Mouse (Mus musculus): ENCODE measurements at regions not wholly inside any gene's neighbourhood (a gene's known extent, or its start where the extent isn't known, plus 50 kb on each side); places are given as distances from the start of the nearest gene placed in this dataset.
A peak's percentile ranks its signal among the peaks of the same experiment; 100 is the strongest.

- no peak overlapping the region for H3K27ac ChIP-seq (ENCODE audit: low read depth)
- H3K27me3 ChIP-seq (ENCODE audit: insufficient read depth, low read length): no peaks in the 10 kb centered on the region
- ATAC-seq (ENCODE audit: insufficient read depth): no peak
- H3K4me3 ChIP-seq (ENCODE audit: low read depth, low read length): no peak overlapping the region
- H3K9me3 ChIP-seq (ENCODE audit: low read depth, low read length): no peaks in the 10 kb centered on the region
- no peak overlapping the region for H3K4me2 ChIP-seq
- no peaks in the 10 kb centered on the region for H3K36me3 ChIP-seq (ENCODE audit: insufficient read depth)
- WGBS: 72% methylated on average over 2 of the region's 2 CpGs
- H3K9ac ChIP-seq: no peak overlapping the region
- DNase-seq: no peak
- no peaks in the 10 kb centered on the region for H3K4me1 ChIP-seq (ENCODE audit: insufficient read depth)
- TF ChIP-seq CTCF (IDR thresholded peaks at IDR 0.05; ENCODE audit: low read depth): no peak
These were observed 313.2 kb upstream of the Dpyd start for GRCm38 (mm10) chr3:118248768-118249167.

GRCm38 (mm10) chr3:118275917-118276316 is 286.0 kb upstream of the Dpyd start:
- Histone ChIP-seq H3K27ac (ENCODE audit: low read depth) (no peak overlapping the region), H3K36me3 (ENCODE audit: insufficient read depth) (no peaks in the 10 kb centered on the region), H3K4me2 (no peak overlapping the region), H3K4me3 (ENCODE audit: low read depth, low read length) (no peak overlapping the region), H3K4me1 (ENCODE audit: insufficient read depth) (no peaks in the 10 kb centered on the region), H3K9me3 (ENCODE audit: low read depth, low read length) (no peaks in the 10 kb centered on the region), H3K27me3 (ENCODE audit: insufficient read depth, low read length) (no peaks in the 10 kb centered on the region), H3K9ac (no peak overlapping the region)
- DNase-seq: no peak
- no peak for TF ChIP-seq CTCF (IDR thresholded peaks at IDR 0.05; ENCODE audit: low read depth)
- no peak for ATAC-seq (ENCODE audit: insufficient read depth)

- Histone ChIP-seq H3K27me3 (ENCODE audit: insufficient read depth, low read length) (no peaks in the 10 kb centered on the region), H3K36me3 (ENCODE audit: insufficient read depth) (no peaks in the 10 kb centered on the region), H3K9ac (no peak overlapping the region), H3K27ac (ENCODE audit: low read depth) (no peak overlapping the region), H3K9me3 (ENCODE audit: low read depth, low read length) (no peaks in the 10 kb centered on the region), H3K4me3 (ENCODE audit: low read depth, low read length) (no peak overlapping the region), H3K4me1 (ENCODE audit: insufficient read depth) (no peaks in the 10 kb centered on the region), H3K4me2 (no peak overlapping the region)
- no peak for DNase-seq
- no peak for ATAC-seq (ENCODE audit: insufficient read depth)
- no peak for TF ChIP-seq CTCF (IDR thresholded peaks at IDR 0.05; ENCODE audit: low read depth)
- 67% methylated on average over 5 of the region's 5 CpGs for WGBS
These were observed 283.7 kb upstream of the Dpyd start for GRCm38 (mm10) chr3:118278274-118278673.

- Histone ChIP-seq H3K27ac (ENCODE audit: low read depth) (no peak overlapping the region), H3K36me3 (ENCODE audit: insufficient read depth) (no peaks in the 10 kb centered on the region), H3K4me3 (ENCODE audit: low read depth, low read length) (no peak overlapping the region), H3K9me3 (ENCODE audit: low read depth, low read length) (no peaks in the 10 kb centered on the region), H3K4me2 (no peak overlapping the region), H3K9ac (no peak overlapping the region), H3K27me3 (ENCODE audit: insufficient read depth, low read length) (no peaks in the 10 kb centered on the region), H3K4me1 (ENCODE audit: insufficient read depth) (no peaks in the 10 kb centered on the region)
- no peak for TF ChIP-seq CTCF (IDR thresholded peaks at IDR 0.05; ENCODE audit: low read depth)
- no peak for ATAC-seq (ENCODE audit: insufficient read depth)
- DNase-seq: peak; percentile 65
- 44% methylated on average over 3 of the region's 3 CpGs for WGBS
These were observed 275.0 kb upstream of the Dpyd start for GRCm38 (mm10) chr3:118286946-118287345.

GRCm38 (mm10) chr3:118325111-118325510 is 236.8 kb upstream of the Dpyd start:
- 58% methylated on average over 5 of the region's 5 CpGs for WGBS
- H3K4me2 ChIP-seq: no peak overlapping the region
- no peaks in the 10 kb centered on the region for H3K9me3 ChIP-seq (ENCODE audit: low read depth, low read length)
- ATAC-seq (ENCODE audit: insufficient read depth): no peak
- peak; percentile 10 for DNase-seq
- TF ChIP-seq CTCF (IDR thresholded peaks at IDR 0.05; ENCODE audit: low read depth): no peak
- H3K27me3 ChIP-seq (ENCODE audit: insufficient read depth, low read length): no peaks in the 10 kb centered on the region
- no peaks in the 10 kb centered on the region for H3K36me3 ChIP-seq (ENCODE audit: insufficient read depth)
- no peak overlapping the region for H3K4me3 ChIP-seq (ENCODE audit: low read depth, low read length)
- no peak overlapping the region for H3K9ac ChIP-seq
- no peaks in the 10 kb centered on the region for H3K4me1 ChIP-seq (ENCODE audit: insufficient read depth)
- no peak overlapping the region for H3K27ac ChIP-seq (ENCODE audit: low read depth)

GRCm38 (mm10) chr3:118328237-118328636 is 233.7 kb upstream of the Dpyd start:
- ATAC-seq (ENCODE audit: insufficient read depth) (no peak), DNase-seq (no peak)
- Histone ChIP-seq H3K4me3 (ENCODE audit: low read depth, low read length) (no peak overlapping the region), H3K9ac (no peak overlapping the region), H3K4me2 (no peak overlapping the region), H3K27me3 (ENCODE audit: insufficient read depth, low read length) (no peaks in the 10 kb centered on the region), H3K36me3 (ENCODE audit: insufficient read depth) (no peaks in the 10 kb centered on the region), H3K27ac (ENCODE audit: low read depth) (no peak overlapping the region), H3K9me3 (ENCODE audit: low read depth, low read length) (no peaks in the 10 kb centered on the region), H3K4me1 (ENCODE audit: insufficient read depth) (no peaks in the 10 kb centered on the region)
- TF ChIP-seq CTCF (IDR thresholded peaks at IDR 0.05; ENCODE audit: low read depth): no peak
- WGBS: 79% methylated on average over 2 of the region's 2 CpGs

GRCm38 (mm10) chr3:118329132-118329674 is 232.7 kb upstream of the Dpyd start:
- Histone ChIP-seq H3K27me3 (ENCODE audit: insufficient read depth, low read length) (no peaks in the 10 kb centered on the region), H3K9ac (no peak overlapping the region), H3K4me1 (ENCODE audit: insufficient read depth) (no peaks in the 10 kb centered on the region), H3K27ac (ENCODE audit: low read depth) (no peak overlapping the region), H3K9me3 (ENCODE audit: low read depth, low read length) (no peaks in the 10 kb centered on the region), H3K4me3 (ENCODE audit: low read depth, low read length) (no peak overlapping the region), H3K36me3 (ENCODE audit: insufficient read depth) (no peaks in the 10 kb centered on the region), H3K4me2 (no peak overlapping the region)
- DNase-seq (no peak), ATAC-seq (ENCODE audit: insufficient read depth) (no peak)
- TF ChIP-seq CTCF (IDR thresholded peaks at IDR 0.05; ENCODE audit: low read depth): no peak
- 71% methylated on average over 5 of the region's 5 CpGs for WGBS

GRCm38 (mm10) chr3:118331559-118331958 is 230.4 kb upstream of the Dpyd start:
- TF ChIP-seq CTCF (IDR thresholded peaks at IDR 0.05; ENCODE audit: low read depth): no peak
- peak; percentile 68; the same call in 1 of the 2 replicates for ATAC-seq (ENCODE audit: insufficient read depth)

More at GRCm38 (mm10) chr3:118331559-118331958, 230.4 kb upstream of the Dpyd start:
- Histone ChIP-seq H3K9me3 (ENCODE audit: low read depth, low read length) (no peaks in the 10 kb centered on the region), H3K4me2 (no peak overlapping the region), H3K36me3 (ENCODE audit: insufficient read depth) (no peaks in the 10 kb centered on the region), H3K27me3 (ENCODE audit: insufficient read depth, low read length) (no peaks in the 10 kb centered on the region), H3K4me1 (ENCODE audit: insufficient read depth) (no peaks in the 10 kb centered on the region), H3K27ac (ENCODE audit: low read depth) (no peak overlapping the region), H3K9ac (no peak overlapping the region), H3K4me3 (ENCODE audit: low read depth, low read length) (no peak overlapping the region)
- 42% methylated on average over 2 of the region's 2 CpGs for WGBS
- peak; percentile 69 for DNase-seq

Measured in lung, embryonic 14.5 days (tissue).